Mouse (Mus musculus): ENCODE results near the gene Gm42688.

DNA sequence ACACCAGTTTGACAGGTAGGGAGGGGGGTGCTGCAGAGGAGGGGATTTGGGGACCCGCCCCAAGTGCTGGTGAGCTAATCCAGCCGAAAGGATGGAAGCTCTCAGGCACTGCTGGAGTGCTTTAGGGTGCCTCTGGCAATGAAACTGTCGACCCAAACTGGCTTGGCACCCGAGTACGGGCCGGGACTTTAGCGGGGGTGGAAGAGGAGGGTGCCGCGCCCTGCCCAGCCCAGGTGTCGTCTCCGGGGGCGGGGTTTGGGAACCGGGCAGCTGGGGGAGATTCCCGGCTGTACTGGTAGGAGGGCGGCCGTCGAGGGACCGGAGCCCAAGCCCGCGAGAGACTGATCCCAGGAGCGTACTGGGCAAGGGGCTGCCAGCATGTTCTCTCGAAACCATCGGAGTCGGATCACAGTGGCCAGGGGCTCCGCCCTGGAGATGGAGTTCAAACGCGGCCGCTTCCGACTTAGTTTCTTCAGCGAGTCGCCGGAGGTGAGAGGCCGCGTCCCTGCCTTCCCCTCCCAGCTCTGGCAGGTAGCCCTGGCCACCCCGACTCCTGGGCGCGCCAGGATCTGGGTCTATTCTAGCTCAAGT, 34.2 kb downstream of the Gm42688 start:
- TF ChIP-seq POLR2A (IDR thresholded peaks at IDR 0.05; ENCODE audit: insufficient read depth, low read depth, low read length) (no peak), CTCF (IDR thresholded peaks at IDR 0.05; ENCODE audit: insufficient read depth, low read depth, low read length) (no peak)
